Mouse (Mus musculus): Measurements from ENCODE around the gene Rexo2.

- no peak for TF ChIP-seq POLR2A (IDR thresholded peaks at IDR 0.05; ENCODE audit: control insufficient read depth, extremely low read depth, insufficient read depth, low read length, poor library complexity)
- TF ChIP-seq CTCF (IDR thresholded peaks at IDR 0.05; ENCODE audit: borderline replicate concordance, control insufficient read depth, extremely low read depth, insufficient read depth, low read length, poor library complexity) = no peak
Observed at GRCm38 (mm10) chr9:48516615-48517371, 36.4 kb upstream of the Rexo2 start.

All from thymus, adult 2 months (tissue).